Mouse (Mus musculus) embryonic fibroblast, embryonic 13.5 days (primary cell): ENCODE results near the gene Ppp3ca.

Source experiments
- CTCF ChIP-seq: IDR thresholded peaks from 2 replicates; pipeline ENCODE4 v1.5.1; 2011; ENCODE audit warnings: mild to moderate bottlenecking, control low read depth, low read length, moderate library complexity, borderline replicate concordance; ENCODE audit not compliant: insufficient read depth
- POLR2A ChIP-seq: IDR thresholded peaks from 2 replicates; pipeline ENCODE4 v1.6.1; 2011; ENCODE audit warnings: low read depth, mild to moderate bottlenecking, control low read depth, low read length, moderate library complexity

DNA sequence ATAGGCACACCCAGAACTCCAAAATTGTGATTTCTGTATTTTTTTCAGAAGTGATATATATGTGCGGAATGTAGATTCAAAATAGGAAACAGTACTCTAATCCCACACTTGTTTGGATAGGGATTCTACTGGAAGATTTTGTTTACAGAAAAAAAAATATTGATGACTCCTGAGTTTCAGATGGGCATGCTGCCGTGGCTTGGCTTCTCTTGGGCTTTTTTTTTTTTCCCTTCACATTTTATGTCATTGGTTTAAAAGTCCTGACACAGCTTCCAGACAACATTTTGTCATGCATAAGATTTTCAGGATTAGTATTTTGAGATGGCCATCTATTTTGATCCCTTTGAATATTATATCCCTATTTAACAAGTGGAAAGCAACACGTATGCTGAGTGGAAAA, 2.9 kb downstream of the Ppp3ca start:
- no peak for TF ChIP-seq CTCF
- no peak for TF ChIP-seq POLR2A
